Comparison of ENCODE assay signal across 7 mouse cellular contexts in the genomic region with DNA sequence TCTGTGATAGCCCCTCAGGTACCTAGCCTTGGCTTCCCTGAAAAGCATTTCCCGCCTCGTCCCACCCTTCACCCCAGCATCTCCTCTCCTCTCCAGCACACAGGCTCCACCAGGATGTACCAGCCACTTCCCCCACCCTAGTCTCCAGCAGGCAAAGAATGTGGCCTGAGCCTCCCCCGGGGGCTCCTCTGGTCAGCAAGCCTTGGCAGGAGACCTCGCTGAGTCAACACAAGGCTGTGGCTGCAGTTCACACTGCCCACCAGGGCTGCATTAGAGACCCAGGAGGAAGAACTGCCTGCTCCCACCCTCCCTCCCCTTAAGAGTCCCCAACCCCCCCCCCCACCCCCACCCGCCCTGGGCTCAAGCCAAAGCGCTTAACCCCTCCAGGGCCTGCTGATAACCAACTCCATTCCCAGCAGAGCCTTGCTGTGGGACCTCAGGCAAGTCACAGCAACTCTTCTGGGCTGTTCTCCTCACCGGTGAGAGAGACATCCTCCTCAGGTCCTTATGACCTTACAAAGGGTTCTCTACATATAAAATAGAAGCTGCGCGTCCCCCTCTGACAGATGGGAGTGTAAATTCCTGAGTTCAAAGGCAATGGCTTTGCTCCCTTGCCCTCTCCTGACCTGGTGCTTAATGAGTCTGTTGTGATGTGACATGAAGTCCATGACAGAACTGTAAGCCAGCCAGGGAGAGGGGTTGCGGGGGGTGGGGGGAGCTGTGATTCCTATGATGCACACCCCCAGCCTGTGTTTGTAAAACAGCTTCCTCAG. TPM values are rescaled to one million over a fixed set of nuclear protein-coding genes. Genes with fewer than 3 reads are reported as not detected.
DNase-seq lines count a peak whose midpoint lies in the region; ATAC-seq lines count a peak whose summit lies in the region.

No protein-coding gene starts in this region.

- 35% methylated on average over 10 of the region's 10 CpGs for WGBS in neural tube, embryonic 11.5 days
- 48% methylated on average over 10 of the region's 10 CpGs for WGBS in hindbrain, embryonic 12.5 days
- 35% methylated on average over 10 of the region's 10 CpGs for WGBS in liver, embryonic 11.5 days

- H3K4me2 ChIP-seq in neural tube, embryonic 11.5 days (ENCODE audit: low read depth): no peak overlapping the region
- no peak overlapping the region for H3K4me2 ChIP-seq in hindbrain, embryonic 12.5 days (replicated peaks)
- peak overlapping the region; percentile 25 for H3K4me2 ChIP-seq in liver, embryonic 11.5 days

- no peak overlapping the region for H3K9ac ChIP-seq in neural tube, embryonic 11.5 days (ENCODE audit: low read length)
- H3K9ac ChIP-seq in hindbrain, embryonic 12.5 days: peak overlapping the region; percentile 24; the same call in 1 of the 2 replicates
- peak overlapping the region; percentile 34; the same call in 1 of the 2 replicates for H3K9ac ChIP-seq in liver, embryonic 11.5 days (ENCODE audit: low read depth, low read length)

- ATAC-seq in neural tube, embryonic 11.5 days (ENCODE audit: insufficient read depth, low FRiP score, low TSS enrichment): no peak
- no peak for ATAC-seq in hindbrain, embryonic 12.5 days (ENCODE audit: low FRiP score)
- 0 out of 2 replicates have a peak, but pooled peaks have one; percentile 10 for ATAC-seq in liver, embryonic 11.5 days (replicated peaks; ENCODE audit: low FRiP score)

- H3K9me3 ChIP-seq in neural tube, embryonic 11.5 days (ENCODE audit: control insufficient read depth, low read length): no peaks in the 10 kb centered on the region
- H3K9me3 ChIP-seq in hindbrain, embryonic 12.5 days (replicated peaks): no peaks in the 10 kb centered on the region
- no peaks in the 10 kb centered on the region for H3K9me3 ChIP-seq in liver, embryonic 11.5 days (ENCODE audit: control insufficient read depth, low read length)

- H3K27ac ChIP-seq in neural tube, embryonic 11.5 days (ENCODE audit: low read depth, low read length): peak overlapping the region; percentile 17
- H3K27ac ChIP-seq in hindbrain, embryonic 12.5 days: peak overlapping the region; percentile 72; the same call in 1 of the 2 replicates
- peak overlapping the region; percentile 85 for H3K27ac ChIP-seq in liver, embryonic 11.5 days (ENCODE audit: low read depth, low read length)

- H3K4me3 ChIP-seq in neural tube, embryonic 11.5 days (ENCODE audit: low read depth, low read length): no peak overlapping the region
- no peak overlapping the region for H3K4me3 ChIP-seq in hindbrain, embryonic 12.5 days
- H3K4me3 ChIP-seq in liver, embryonic 11.5 days (ENCODE audit: low read depth, low read length): no peak overlapping the region

- H3K36me3 ChIP-seq in neural tube, embryonic 11.5 days (ENCODE audit: control insufficient read depth, insufficient read depth, low read length): no peaks in the 10 kb centered on the region
- H3K36me3 ChIP-seq in hindbrain, embryonic 12.5 days: no peaks in the 10 kb centered on the region
- no peaks in the 10 kb centered on the region for H3K36me3 ChIP-seq in liver, embryonic 11.5 days (ENCODE audit: control insufficient read depth, insufficient read depth, low read length)

- DNase-seq in neural tube, embryonic 11.5 days (ENCODE audit: low spot score): no peak
- no peak for DNase-seq in neural tube, embryonic 10.5 days (ENCODE audit: extremely low spot score, low spot score)
- DNase-seq in liver, embryonic 11.5 days (ENCODE audit: low spot score): no peak
- DNase-seq in left cerebral cortex, adult 11 months (ENCODE audit: low spot score): no peak
- no peak for DNase-seq in left cerebral cortex, adult 8-10 months (ENCODE audit: low spot score in 2 of 2)
- no peak for DNase-seq in layer of hippocampus, postnatal 14 days (ENCODE audit: low spot score in 2 of 2)

- peaks cover 27% of the 10 kb centered on the region for H3K4me1 ChIP-seq in neural tube, embryonic 11.5 days (ENCODE audit: control insufficient read depth, insufficient read depth, low read length)
- peaks cover 46% of the 10 kb centered on the region for H3K4me1 ChIP-seq in hindbrain, embryonic 12.5 days
- H3K4me1 ChIP-seq in liver, embryonic 11.5 days (replicated peaks; ENCODE audit: control insufficient read depth, insufficient read depth, low read length): peaks cover 48% of the 10 kb centered on the region

- H3K27me3 ChIP-seq in neural tube, embryonic 11.5 days (ENCODE audit: control insufficient read depth, insufficient read depth, low read length): no peaks in the 10 kb centered on the region
- H3K27me3 ChIP-seq in hindbrain, embryonic 12.5 days: no peaks in the 10 kb centered on the region
- no peaks in the 10 kb centered on the region for H3K27me3 ChIP-seq in liver, embryonic 11.5 days (replicated peaks; ENCODE audit: control insufficient read depth, insufficient read depth, low read length)

RNA-seq across cellular contexts. Expression of a gene that starts 8.0 kb away (rescaled TPM):
- polyA plus RNA-seq in neural tube, embryonic 11.5 days (2014; fragmentation: Nextera tagmentation; extraction: Ambion mirVana): 14.0 and 15.1 TPM in 2 replicates
- 15.1 and 15.6 TPM in 2 replicates for polyA plus RNA-seq in hindbrain, embryonic 12.5 days (2016; fragmentation: Nextera tagmentation; extraction: Ambion mirVana)
- 21.9 and 23.9 TPM in 2 replicates for polyA plus RNA-seq in liver, embryonic 11.5 days (2014; fragmentation: Nextera tagmentation; extraction: Ambion mirVana)
- total RNA-seq in left cerebral cortex, adult 8-10 months (2022): 10 to 100 TPM; 16.8 to 22.9 (median 20.1) TPM
- 10 to 100 TPM in 1 of 2 experiments, 1 to 10 TPM in 1; 9.9 to 10.5 TPM for total RNA-seq in layer of hippocampus, postnatal 14 days (2021)

RNA-seq across cellular contexts. Expression of a gene that starts 20.9 kb away (rescaled TPM):
- polyA plus RNA-seq in neural tube, embryonic 11.5 days (2014; fragmentation: Nextera tagmentation; extraction: Ambion mirVana): not detected in 2 replicates
- polyA plus RNA-seq in hindbrain, embryonic 12.5 days (2016; fragmentation: Nextera tagmentation; extraction: Ambion mirVana): not detected in 2 replicates
- 6.9 and 11.4 TPM in 2 replicates for polyA plus RNA-seq in liver, embryonic 11.5 days (2014; fragmentation: Nextera tagmentation; extraction: Ambion mirVana)
- not detected for total RNA-seq in left cerebral cortex, adult 8-10 months (2022)
- not detected for total RNA-seq in layer of hippocampus, postnatal 14 days (2021)

RNA-seq across cellular contexts. Expression of a gene that starts 31.6 kb away (rescaled TPM):
- 3.3 and 3.7 TPM in 2 replicates for polyA plus RNA-seq in neural tube, embryonic 11.5 days (2014; fragmentation: Nextera tagmentation; extraction: Ambion mirVana)
- 2.7 and 2.9 TPM in 2 replicates for polyA plus RNA-seq in hindbrain, embryonic 12.5 days (2016; fragmentation: Nextera tagmentation; extraction: Ambion mirVana)
- 2.3 and 2.7 TPM in 2 replicates for polyA plus RNA-seq in liver, embryonic 11.5 days (2014; fragmentation: Nextera tagmentation; extraction: Ambion mirVana)
- 1 to 10 TPM; 4.9 to 5.4 (median 5.0) TPM for total RNA-seq in left cerebral cortex, adult 8-10 months (2022)
- 1 to 10 TPM; 4.8 to 4.9 TPM for total RNA-seq in layer of hippocampus, postnatal 14 days (2021)

RNA-seq across cellular contexts. Expression of a gene that starts 42.6 kb away (rescaled TPM):
- polyA plus RNA-seq in neural tube, embryonic 11.5 days (2014; fragmentation: Nextera tagmentation; extraction: Ambion mirVana): 36.4 and 37.0 TPM in 2 replicates
- polyA plus RNA-seq in hindbrain, embryonic 12.5 days (2016; fragmentation: Nextera tagmentation; extraction: Ambion mirVana): 54.3 and 58.7 TPM in 2 replicates
- polyA plus RNA-seq in liver, embryonic 11.5 days (2014; fragmentation: Nextera tagmentation; extraction: Ambion mirVana): 40.8 and 43.0 TPM in 2 replicates
- 10 to 100 TPM; 53.5 to 64.7 (median 57.6) TPM for total RNA-seq in left cerebral cortex, adult 8-10 months (2022)
- total RNA-seq in layer of hippocampus, postnatal 14 days (2021): 10 to 100 TPM; 51.3 to 52.4 TPM

Comparison
In these comparisons a context has a peak if more than half of its experiments do, and no peak if none do; other contexts are left out.
1. H3K27ac ChIP-seq: peak in every context shown above with its lines; median percentile 85 in liver, embryonic 11.5 days; 72 in hindbrain, embryonic 12.5 days; 17 in neural tube, embryonic 11.5 days.